Mouse (Mus musculus): Measurements from ENCODE around the gene Wdr90.

Gene Wdr90

GRCm38 (mm10) chr17:25801029-25801428 lies 60.3 kb downstream of the Wdr90 start:
- DNase-seq = no peak

GRCm38 (mm10) chr17:25796951-25797369 lies 64.3 kb downstream of the Wdr90 start, which contains the start of gene Metrn:
TSS of gene Metrn (minus strand) at chr17:25797136.
- peak; percentile 70 for DNase-seq

- peak; percentile 38 for DNase-seq
These were observed 65.0 kb downstream of the Wdr90 start for GRCm38 (mm10) chr17:25796211-25796771.

- peak; percentile 70 for DNase-seq
These were observed 65.7 kb downstream of the Wdr90 start, which contains the start of gene AC134908.4 for GRCm38 (mm10) chr17:25795609-25796092. TSS of gene AC134908.4 (minus strand) at chr17:25795659.

- DNase-seq = no peak
These were observed 66.3 kb downstream of the Wdr90 start for GRCm38 (mm10) chr17:25794998-25795397.

Measured in cerebellum, adult 11-12 months (tissue).